Mouse (Mus musculus) forebrain, embryonic 10.5 days (tissue): Measurements from ENCODE around the gene Maml3. TPM values are rescaled to one million over a fixed set of nuclear protein-coding genes. Genes with fewer than 3 reads are reported as not detected.

Experiments
- DNase-seq: peaks from one replicate; pipeline ENCODE4 v3.0.0-alpha.2; 2017; ENCODE audit warnings: low spot score; ENCODE audit errors: extremely low spot score
- H3K27ac ChIP-seq: fragments of 300-500 bp; sonication (generic); 2 replicates; pipeline ENCODE4 v1.5.1; 2016; ENCODE audit warnings: mild to moderate bottlenecking
- H3K27me3 ChIP-seq: fragments of 300-500 bp; sonication (generic); 2 replicates; pipeline ENCODE4 v1.6.1; 2016; ENCODE audit warnings: mild to moderate bottlenecking; ENCODE audit not compliant: poor library complexity, severe bottlenecking
- H3K36me3 ChIP-seq: fragments of 300-500 bp; sonication (generic); replicated peaks from 2 replicates; pipeline ENCODE4 v1.6.1; 2016; ENCODE audit warnings: mild to moderate bottlenecking, moderate library complexity
- H3K4me1 ChIP-seq: fragments of 300-500 bp; sonication (generic); 2 replicates; pipeline ENCODE4 v1.6.1; 2016
- H3K4me3 ChIP-seq: fragments of 300-500 bp; sonication (generic); 2 replicates; pipeline ENCODE4 v1.5.1; 2016; ENCODE audit warnings: mild to moderate bottlenecking, moderate library complexity
- H3K9me3 ChIP-seq: fragments of 300-500 bp; sonication (generic); 2 replicates; pipeline ENCODE4 v1.6.1; 2016; ENCODE audit warnings: mild to moderate bottlenecking, moderate library complexity
- WGBS: fragments of 180-500 bp; shearing (Covaris S2); methylation state at CpG from one replicate; pipeline ENCODE4 v1.1.7; 2016; 5-methylcytosine and 5-hydroxymethylcytosine counted together
- polyA plus RNA-seq: library from polyadenylated mRNA; unstranded; fragments of >200 nt; fragmentation: Nextera tagmentation; extraction: Ambion mirVana; gene quantifications from 2 replicates; pipeline ENCODE4 v1.2.1, GENCODE M21; 2016

Maml3 gene
- polyA plus RNA-seq, 1 experiment from 2014 or later = 5.6 TPM

DNA sequence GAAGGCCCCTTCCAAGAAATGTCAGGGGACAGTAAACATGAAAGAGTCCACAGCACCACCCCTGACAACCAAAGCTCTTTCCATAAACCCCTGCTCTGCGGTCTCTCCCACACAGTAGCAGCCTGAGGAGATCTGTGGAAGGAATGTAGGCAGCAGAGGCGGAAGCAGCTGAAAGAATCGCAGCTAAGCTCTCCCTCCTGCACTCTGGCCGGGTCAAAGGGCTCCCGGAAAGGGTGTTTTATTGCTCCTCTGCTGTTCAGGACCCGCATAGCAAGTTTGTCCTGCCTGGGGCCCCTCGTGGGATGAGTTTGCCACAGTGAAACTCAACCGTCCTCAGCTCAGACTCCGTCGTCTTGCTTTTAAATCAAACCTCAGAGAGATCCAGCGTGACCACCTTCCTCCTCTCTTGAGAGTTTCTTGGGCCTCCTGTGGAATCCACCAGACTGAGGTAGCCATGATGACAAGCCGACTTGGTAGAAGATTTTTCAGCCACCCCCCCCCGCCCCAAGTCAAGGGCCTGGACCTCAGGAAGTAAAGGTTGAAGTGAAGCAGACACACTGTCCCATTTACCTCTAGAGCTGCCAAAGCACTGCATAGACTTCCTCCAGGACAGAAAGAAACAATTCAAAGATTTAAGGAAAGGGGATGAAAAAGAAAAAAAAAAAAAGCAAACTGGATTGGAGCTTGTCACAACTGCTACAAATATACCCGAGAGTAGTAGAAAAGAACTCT lies 70.9 kb downstream of the Maml3 start:
- Histone ChIP-seq H3K27ac (peak overlapping the region; percentile 61), H3K36me3 (0 out of 2 replicates have a peak, but pooled peaks cover 2% of the 10 kb centered on the region), H3K27me3 (no peaks in the 10 kb centered on the region), H3K4me1 (peaks cover 74% of the 10 kb centered on the region), H3K4me3 (no peak overlapping the region), H3K9me3 (no peaks in the 10 kb centered on the region)
- peak; percentile 27 for DNase-seq
- 26% methylated on average over 14 of the region's 14 CpGs for WGBS

- no peaks in the 10 kb centered on the region for H3K9me3 ChIP-seq
- H3K4me1 ChIP-seq = peaks cover 61% of the 10 kb centered on the region
- H3K27ac ChIP-seq = no peak overlapping the region
- no peaks in the 10 kb centered on the region for H3K36me3 ChIP-seq
- no peak overlapping the region for H3K4me3 ChIP-seq
- no peak for DNase-seq
- no peaks in the 10 kb centered on the region for H3K27me3 ChIP-seq
These were observed 73.5 kb downstream of the Maml3 start for GRCm38 (mm10) chr3:52031327-52031726.

DNA sequence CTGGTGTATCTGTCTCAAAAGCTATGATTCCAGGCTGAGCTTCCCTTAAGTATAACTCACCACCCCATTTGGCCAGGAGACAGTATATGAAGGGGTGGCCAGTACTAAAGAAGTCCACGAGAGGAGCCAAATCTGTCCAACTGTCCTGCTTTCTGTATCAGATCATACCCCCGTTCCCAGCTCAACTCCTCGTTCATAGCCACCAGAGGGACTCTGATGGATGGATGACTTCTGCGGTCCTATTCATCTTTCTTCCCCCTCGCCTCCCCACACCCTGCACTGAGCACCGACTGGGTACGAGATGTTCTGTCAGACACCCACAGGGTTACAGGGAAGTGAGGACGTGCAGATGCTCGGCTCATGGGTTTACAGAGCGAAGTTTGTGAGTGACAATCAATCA lies 74.8 kb downstream of the Maml3 start:
- H3K4me1 ChIP-seq = peaks cover 60% of the 10 kb centered on the region
- WGBS = 88% methylated on average over 10 of the region's 10 CpGs
- no peak overlapping the region for H3K4me3 ChIP-seq
- H3K27ac ChIP-seq = no peak overlapping the region
- no peaks in the 10 kb centered on the region for H3K36me3 ChIP-seq
- no peak for DNase-seq
- H3K9me3 ChIP-seq = no peaks in the 10 kb centered on the region
- no peaks in the 10 kb centered on the region for H3K27me3 ChIP-seq

- no peaks in the 10 kb centered on the region for H3K27me3 ChIP-seq
- H3K9me3 ChIP-seq = no peaks in the 10 kb centered on the region
- no peaks in the 10 kb centered on the region for H3K36me3 ChIP-seq
- WGBS = 63% methylated on average over 12 of the region's 12 CpGs
- H3K27ac ChIP-seq = 0 out of 2 replicates have a peak overlapping the region, but pooled peaks have one; percentile 30
- H3K4me1 ChIP-seq = peaks cover 60% of the 10 kb centered on the region
- H3K4me3 ChIP-seq = no peak overlapping the region
- no peak for DNase-seq
These were observed 75.2 kb downstream of the Maml3 start for GRCm38 (mm10) chr3:52029661-52030081.

DNA sequence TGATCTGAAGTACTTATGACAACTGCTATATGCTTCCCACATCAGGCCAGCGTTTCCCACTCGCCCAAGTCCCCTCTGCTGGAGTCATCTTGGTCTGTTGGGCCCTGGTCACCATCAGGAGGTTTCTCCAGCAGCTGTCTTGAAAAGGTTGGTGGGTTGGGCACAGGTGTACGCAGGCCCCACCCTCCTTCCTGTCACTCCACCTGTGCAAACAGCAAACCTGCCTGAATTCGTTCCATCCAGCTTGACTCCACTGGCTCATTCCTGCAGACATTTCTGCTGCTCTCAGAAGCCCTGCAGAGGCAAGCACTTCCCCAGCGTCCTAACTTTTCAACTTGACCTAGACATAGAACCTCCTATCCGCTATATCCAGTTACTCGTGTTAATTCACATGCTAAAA lies 76.9 kb downstream of the Maml3 start:
- 71% methylated on average over 7 of the region's 7 CpGs for WGBS
- H3K9me3 ChIP-seq = no peaks in the 10 kb centered on the region
- peaks cover 50% of the 10 kb centered on the region for H3K4me1 ChIP-seq
- no peak overlapping the region for H3K27ac ChIP-seq
- H3K36me3 ChIP-seq = no peaks in the 10 kb centered on the region
- no peak overlapping the region for H3K4me3 ChIP-seq
- no peak for DNase-seq
- H3K27me3 ChIP-seq = no peaks in the 10 kb centered on the region

DNA sequence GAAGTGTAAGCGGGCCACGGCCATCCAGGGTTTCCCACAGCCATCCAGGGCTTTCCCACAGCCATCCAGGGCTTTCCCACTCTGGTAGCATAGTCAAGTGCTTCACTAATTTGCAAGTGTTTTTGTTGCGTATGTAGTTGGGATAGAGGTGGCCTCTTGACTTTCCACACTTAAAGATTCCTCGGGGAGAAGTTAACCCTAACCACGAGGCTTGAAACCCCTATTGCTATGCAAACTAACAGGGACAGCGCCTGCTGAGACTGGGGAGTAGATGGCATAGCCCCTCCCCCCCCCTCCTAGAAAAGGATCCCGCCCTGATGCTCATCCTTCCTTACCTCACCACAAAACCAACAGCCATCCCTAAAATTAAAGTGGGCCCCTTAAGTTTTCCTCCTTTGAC lies 82.4 kb downstream of the Maml3 start:
- Histone ChIP-seq H3K9me3 (no peaks in the 10 kb centered on the region), H3K36me3 (no peaks in the 10 kb centered on the region), H3K27ac (no peak overlapping the region), H3K4me1 (peaks cover 48% of the 10 kb centered on the region), H3K4me3 (no peak overlapping the region), H3K27me3 (no peaks in the 10 kb centered on the region)
- no peak for DNase-seq
- 41% methylated on average over 7 of the region's 7 CpGs for WGBS

- Histone ChIP-seq H3K27ac (0 out of 2 replicates have a peak overlapping the region, but pooled peaks have one; percentile 40), H3K4me1 (peaks cover 39% of the 10 kb centered on the region), H3K4me3 (no peak overlapping the region), H3K27me3 (no peaks in the 10 kb centered on the region), H3K9me3 (no peaks in the 10 kb centered on the region), H3K36me3 (no peaks in the 10 kb centered on the region)
- 85% methylated on average over 5 of the region's 5 CpGs for WGBS
- DNase-seq = no peak
These were observed 86.8 kb downstream of the Maml3 start for GRCm38 (mm10) chr3:52018103-52018439.

DNA sequence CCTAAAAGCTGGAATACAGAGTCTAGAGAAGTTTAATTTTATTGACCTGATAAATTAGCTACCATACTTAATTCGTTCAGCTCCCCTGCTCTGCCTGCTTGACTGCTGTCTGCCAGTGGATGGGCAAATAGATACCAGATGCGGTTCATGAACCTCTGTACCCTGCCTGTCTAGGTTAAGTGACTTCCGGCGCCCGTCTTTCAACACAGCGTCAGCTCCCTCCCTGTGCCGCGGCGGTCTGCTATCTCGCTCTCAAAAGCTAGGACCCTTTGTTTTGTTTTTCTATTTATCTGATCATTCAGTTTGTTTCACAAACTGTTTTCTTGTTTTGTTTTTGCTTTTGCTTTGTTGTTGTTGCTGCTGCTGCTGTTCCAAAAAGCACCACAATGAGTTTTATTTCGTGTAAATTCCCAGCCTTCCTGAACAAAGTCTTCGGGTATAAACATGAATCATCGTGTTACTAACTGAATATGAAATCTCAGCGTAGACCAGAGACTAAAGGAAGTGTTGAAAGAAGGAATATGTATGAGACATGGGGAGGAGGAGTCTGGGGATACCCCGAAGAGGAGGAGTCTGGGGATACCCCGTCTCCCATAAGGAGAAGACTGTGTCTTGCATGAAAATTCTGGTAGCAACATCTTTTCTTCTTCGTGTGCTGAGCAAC lies 87.3 kb downstream of the Maml3 start:
- no peak overlapping the region for H3K4me3 ChIP-seq
- no peak for DNase-seq
- peaks cover 34% of the 10 kb centered on the region for H3K4me1 ChIP-seq

GRCm38 (mm10) chr3:52016178-52016577 lies 88.7 kb downstream of the Maml3 start:
- Histone ChIP-seq H3K27me3 (no peaks in the 10 kb centered on the region), H3K9me3 (no peaks in the 10 kb centered on the region), H3K27ac (0 out of 2 replicates have a peak overlapping the region, but pooled peaks have one; percentile 35), H3K36me3 (no peaks in the 10 kb centered on the region), H3K4me1 (peaks cover 35% of the 10 kb centered on the region), H3K4me3 (no peak overlapping the region)
- DNase-seq = no peak
- 95% methylated on average over 3 of the region's 3 CpGs for WGBS

More for the DNA sequence above, 87.3 kb downstream of the Maml3 start:
- Histone ChIP-seq H3K36me3 (no peaks in the 10 kb centered on the region), H3K27me3 (no peaks in the 10 kb centered on the region), H3K9me3 (no peaks in the 10 kb centered on the region), H3K27ac (peak overlapping the region; percentile 40; the same call in 1 of the 2 replicates)
- 67% methylated on average over 17 of the region's 17 CpGs for WGBS

DNA sequence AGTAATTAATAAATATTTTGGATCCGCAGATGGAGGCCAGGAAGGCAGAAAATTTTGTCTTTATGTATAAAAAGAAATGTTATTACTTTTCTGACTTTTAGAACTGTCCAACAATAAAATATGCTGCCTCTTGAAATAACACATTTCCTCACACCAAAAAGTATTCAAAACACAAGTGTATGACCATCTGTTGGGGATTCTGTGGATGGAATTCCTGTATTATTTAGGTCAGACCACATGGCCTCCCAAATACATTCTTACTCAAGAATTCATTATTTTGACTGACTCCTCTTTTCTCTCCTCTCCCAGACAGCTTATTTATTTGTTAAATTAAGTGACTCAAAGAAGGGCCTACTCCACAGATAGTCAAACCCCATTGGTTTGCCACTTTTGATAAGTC lies 89.3 kb downstream of the Maml3 start:
- Histone ChIP-seq H3K4me1 (peaks cover 41% of the 10 kb centered on the region), H3K9me3 (no peaks in the 10 kb centered on the region), H3K4me3 (no peak overlapping the region), H3K36me3 (no peaks in the 10 kb centered on the region), H3K27ac (no peak overlapping the region), H3K27me3 (no peaks in the 10 kb centered on the region)
- DNase-seq = no peak
- 98% methylated on average over 1 of the region's 1 CpGs for WGBS

DNA sequence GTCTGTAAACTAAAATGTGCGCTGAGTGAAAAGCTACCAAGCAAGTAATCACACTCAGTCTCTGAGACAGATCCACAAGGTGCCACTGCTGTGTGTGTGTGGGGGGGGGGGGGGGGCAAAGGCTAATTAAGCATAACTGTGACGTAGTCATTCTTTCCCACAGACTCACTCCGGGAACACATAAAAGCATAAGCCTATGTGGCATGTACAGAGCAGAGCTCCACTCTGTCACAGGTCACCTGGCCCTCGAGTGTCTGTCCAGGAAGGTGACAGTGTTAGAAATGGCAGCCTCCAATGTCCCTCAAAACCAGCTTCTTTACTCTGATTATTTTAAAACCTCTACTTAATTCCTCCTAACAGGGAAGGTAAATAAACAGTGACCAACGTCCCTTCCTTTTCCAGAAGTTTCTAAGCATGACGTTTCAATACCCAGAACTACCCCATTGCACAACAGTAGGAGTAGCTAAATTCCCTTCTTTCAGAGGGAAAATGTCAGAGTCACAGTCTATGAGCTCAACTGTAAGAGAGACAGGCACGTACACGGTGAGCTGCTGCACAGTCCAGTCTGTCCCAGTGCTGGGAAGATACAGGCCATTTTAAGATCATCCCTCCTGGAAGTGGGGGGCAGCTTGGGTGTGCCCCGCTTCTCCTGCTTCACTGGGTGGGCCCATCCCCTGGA lies 93.7 kb downstream of the Maml3 start:
- Histone ChIP-seq H3K4me1 (peaks cover 52% of the 10 kb centered on the region), H3K27ac (peak overlapping the region; percentile 44; the same call in 1 of the 2 replicates), H3K27me3 (no peaks in the 10 kb centered on the region), H3K36me3 (no peaks in the 10 kb centered on the region), H3K9me3 (no peaks in the 10 kb centered on the region), H3K4me3 (no peak overlapping the region)
- 83% methylated on average over 9 of the region's 9 CpGs for WGBS
- no peak for DNase-seq

- peak overlapping the region; percentile 74 for H3K27ac ChIP-seq
- peak; percentile 48 for DNase-seq
- no peaks in the 10 kb centered on the region for H3K36me3 ChIP-seq
- no peak overlapping the region for H3K4me3 ChIP-seq
- 28% methylated on average over 6 of the region's 6 CpGs for WGBS
- peaks cover 61% of the 10 kb centered on the region for H3K4me1 ChIP-seq
- H3K27me3 ChIP-seq = no peaks in the 10 kb centered on the region
- no peaks in the 10 kb centered on the region for H3K9me3 ChIP-seq
These were observed 95.6 kb downstream of the Maml3 start for GRCm38 (mm10) chr3:52009321-52009720.
